Mouse (Mus musculus): ENCODE measurements around the gene Car11. TPM values are rescaled to one million over a fixed set of nuclear protein-coding genes. Genes with fewer than 3 reads are reported as not detected.

Car11 gene
- polyA plus RNA-seq, 1 experiment, result 3.6 TPM

DNA sequence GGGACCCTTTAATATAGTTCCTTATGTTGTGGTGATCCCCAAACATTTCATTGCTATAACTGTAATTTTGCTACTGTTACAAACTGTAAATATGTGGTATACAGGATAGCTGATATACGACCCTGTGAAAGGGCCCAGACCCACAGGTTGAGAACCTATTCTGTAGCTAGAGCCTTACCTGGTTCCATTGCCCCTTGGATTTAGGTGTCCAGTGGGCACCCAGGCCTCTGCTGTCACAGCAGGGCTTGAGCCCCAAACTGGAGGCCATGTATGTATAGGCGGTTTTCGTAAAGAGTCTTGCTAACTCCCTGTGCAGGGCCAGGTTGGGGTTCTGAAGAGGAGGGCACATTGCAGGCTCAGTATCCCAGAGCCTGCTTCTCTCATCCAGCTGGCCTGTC is 16.8 kb downstream of the Car11 start:
- no peaks in the 10 kb centered on the region for H3K27me3 ChIP-seq (ENCODE audit: control insufficient read depth, insufficient read depth, insufficient read length)
- H3K4me3 ChIP-seq, result peak overlapping the region; percentile 96
- peaks cover 48% of the 10 kb centered on the region for H3K79me2 ChIP-seq (ENCODE audit: control insufficient read depth, insufficient read depth)
- peak overlapping the region; percentile 79 for H3K4me2 ChIP-seq (ENCODE audit: low read depth)
- H3ac ChIP-seq (ENCODE audit: control insufficient read depth, insufficient read length), result no peak overlapping the region
- H3K36me3 ChIP-seq (ENCODE audit: control insufficient read depth, insufficient read depth), result no peaks in the 10 kb centered on the region
- TF ChIP-seq MYOD1 (IDR thresholded peaks at IDR 0.05; ENCODE audit: control insufficient read depth in 1 of 3, insufficient read length in 2 of 3, low read depth in 2 of 3) (no peak), TCF12 (IDR thresholded peaks at IDR 0.05; ENCODE audit: insufficient read depth, poor library complexity, severe bottlenecking) (no peak), MAX (IDR thresholded peaks at IDR 0.05; ENCODE audit: low read depth) (no peak), POLR2A (IDR thresholded peaks at IDR 0.05; ENCODE audit: insufficient read length, low read depth) (no peak), E2F4 (IDR thresholded peaks at IDR 0.05; ENCODE audit: insufficient read depth) (no peak), CEBPB (IDR thresholded peaks at IDR 0.05; ENCODE audit: insufficient read depth, poor library complexity, severe bottlenecking) (no peak), REST (IDR thresholded peaks at IDR 0.05; ENCODE audit: insufficient read depth, insufficient read length) (no peak), USF1 (IDR thresholded peaks at IDR 0.05; ENCODE audit: low read depth) (no peak), POLR2AphosphoS2 (IDR thresholded peaks at IDR 0.05; ENCODE audit: insufficient read length, low read depth) (no peak), SRF (IDR thresholded peaks at IDR 0.05; ENCODE audit: control insufficient read depth, insufficient read length, low read depth) (no peak), MYOG (IDR thresholded peaks at IDR 0.05; ENCODE audit: control insufficient read depth in 1 of 3, insufficient read depth in 1 of 3, insufficient read length in 2 of 3, low read depth in 2 of 3) (no peak), TCF3 (IDR thresholded peaks at IDR 0.05; ENCODE audit: insufficient read length, low read depth) (no peak)

GRCm38 (mm10) chr7:45716952-45717917 is 17.6 kb downstream of the Car11 start:
- Histone ChIP-seq H3K36me3 (ENCODE audit: control insufficient read depth, insufficient read depth) (no peaks in the 10 kb centered on the region), H3K4me3 (peak overlapping the region; percentile 96), H3ac (ENCODE audit: control insufficient read depth, insufficient read length) (peak overlapping the region; percentile 52), H3K27me3 (ENCODE audit: control insufficient read depth, insufficient read depth, insufficient read length) (no peaks in the 10 kb centered on the region), H3K79me2 (ENCODE audit: control insufficient read depth, insufficient read depth) (peaks cover 48% of the 10 kb centered on the region), H3K4me2 (ENCODE audit: low read depth) (peak overlapping the region; percentile 79)
- TF ChIP-seq MAX (IDR thresholded peaks at IDR 0.05; ENCODE audit: low read depth), result no peak
- TF ChIP-seq MYOD1 (IDR thresholded peaks at IDR 0.05; ENCODE audit: control insufficient read depth in 1 of 3, insufficient read length in 2 of 3, low read depth in 2 of 3), result no peak
- no peak for TF ChIP-seq REST (IDR thresholded peaks at IDR 0.05; ENCODE audit: insufficient read depth, insufficient read length)
- no peak for TF ChIP-seq POLR2AphosphoS2 (IDR thresholded peaks at IDR 0.05; ENCODE audit: insufficient read length, low read depth)
- no peak for TF ChIP-seq CEBPB (IDR thresholded peaks at IDR 0.05; ENCODE audit: insufficient read depth, poor library complexity, severe bottlenecking)
- TF ChIP-seq TCF12 (IDR thresholded peaks at IDR 0.05; ENCODE audit: insufficient read depth, poor library complexity, severe bottlenecking), result no peak
- TF ChIP-seq TCF3 (IDR thresholded peaks at IDR 0.05; ENCODE audit: insufficient read length, low read depth), result no peak
- no peak for TF ChIP-seq E2F4 (IDR thresholded peaks at IDR 0.05; ENCODE audit: insufficient read depth)
- TF ChIP-seq SRF (IDR thresholded peaks at IDR 0.05; ENCODE audit: control insufficient read depth, insufficient read length, low read depth), result no peak

DNA sequence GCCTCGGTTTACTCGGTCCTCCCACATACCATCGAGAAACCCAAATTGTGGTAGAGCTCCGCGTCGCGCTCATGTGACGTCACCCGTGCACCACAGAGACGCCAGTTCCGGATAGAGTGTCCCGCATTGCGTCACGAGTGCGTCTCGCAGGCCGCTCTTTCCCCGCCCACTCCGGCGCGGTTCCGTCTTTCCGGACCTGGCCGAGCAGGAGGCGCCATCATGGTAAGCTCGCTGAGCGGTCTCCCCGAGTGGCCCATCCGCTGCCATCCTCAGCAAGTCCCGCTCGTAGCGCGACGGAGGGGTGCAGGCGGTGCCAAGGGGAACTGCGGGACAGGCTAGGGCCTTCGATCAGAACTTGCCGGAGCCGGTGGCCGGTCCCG is 18.3 kb downstream of the Car11 start, which contains the start of gene Sphk2:
Gene Sphk2 (minus strand): TSS at position 85 of the 380 bp plus-strand sequence.
- Histone ChIP-seq H3K4me3 (peak within 1 kb of the TSS; percentile 96), H3K79me2 (ENCODE audit: control insufficient read depth, insufficient read depth) (peaks cover 48% of the 10 kb centered on the region), H3K27me3 (ENCODE audit: control insufficient read depth, insufficient read depth, insufficient read length) (no peaks in the 10 kb centered on the region), H3ac (ENCODE audit: control insufficient read depth, insufficient read length) (peak within 1 kb of the TSS; percentile 52), H3K4me2 (ENCODE audit: low read depth) (peak within 1 kb of the TSS; percentile 96), H3K36me3 (ENCODE audit: control insufficient read depth, insufficient read depth) (no peaks in the 10 kb centered on the region)
- TF ChIP-seq POLR2AphosphoS2 (IDR thresholded peaks at IDR 0.05; ENCODE audit: insufficient read length, low read depth) (peak; percentile 99), POLR2A (IDR thresholded peaks at IDR 0.05; ENCODE audit: insufficient read length, low read depth) (peak; percentile 96), MYOG (IDR thresholded peaks at IDR 0.05; ENCODE audit: control insufficient read depth in 1 of 3, insufficient read depth in 1 of 3, insufficient read length in 2 of 3, low read depth in 2 of 3) (peak in 1 of 3 experiments; percentile 43), MAX (IDR thresholded peaks at IDR 0.05; ENCODE audit: low read depth) (peak; percentile 11), TCF12 (IDR thresholded peaks at IDR 0.05; ENCODE audit: insufficient read depth, poor library complexity, severe bottlenecking) (no peak), E2F4 (IDR thresholded peaks at IDR 0.05; ENCODE audit: insufficient read depth) (no peak), MYOD1 (IDR thresholded peaks at IDR 0.05; ENCODE audit: control insufficient read depth in 1 of 3, insufficient read length in 2 of 3, low read depth in 2 of 3) (no peak), CEBPB (IDR thresholded peaks at IDR 0.05; ENCODE audit: insufficient read depth, poor library complexity, severe bottlenecking) (peak; percentile 57; the same call in 1 of the 2 replicates), USF1 (IDR thresholded peaks at IDR 0.05; ENCODE audit: low read depth) (peak; percentile 77), REST (IDR thresholded peaks at IDR 0.05; ENCODE audit: insufficient read depth, insufficient read length) (peak; percentile 22), SRF (IDR thresholded peaks at IDR 0.05; ENCODE audit: control insufficient read depth, insufficient read length, low read depth) (peak; percentile 85), TCF3 (IDR thresholded peaks at IDR 0.05; ENCODE audit: insufficient read length, low read depth) (no peak)

DNA sequence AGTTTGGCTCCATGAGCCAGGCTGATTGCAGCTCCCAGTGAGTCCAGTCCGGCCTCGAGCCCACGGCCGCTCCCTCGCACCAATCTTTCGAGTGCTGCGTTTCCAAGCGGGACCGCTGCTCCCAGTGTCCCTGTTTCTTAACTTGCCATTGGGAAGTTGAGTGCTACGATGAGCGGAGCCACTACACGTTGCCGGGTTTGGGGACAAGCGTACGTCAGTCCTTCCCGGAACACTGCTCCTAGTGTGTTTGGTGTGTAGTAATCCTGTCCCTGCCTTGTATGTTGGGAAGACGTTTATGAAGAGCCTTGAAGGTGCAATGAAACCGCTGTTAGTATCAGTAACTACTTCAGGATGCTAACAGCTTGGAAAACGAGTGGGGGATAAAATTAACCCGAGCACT is 18.7 kb downstream of the Car11 start:
- Histone ChIP-seq H3K36me3 (ENCODE audit: control insufficient read depth, insufficient read depth) (no peaks in the 10 kb centered on the region), H3K4me2 (ENCODE audit: low read depth) (peak overlapping the region; percentile 96), H3ac (ENCODE audit: control insufficient read depth, insufficient read length) (peak overlapping the region; percentile 52), H3K79me2 (ENCODE audit: control insufficient read depth, insufficient read depth) (peaks cover 48% of the 10 kb centered on the region), H3K4me3 (peak overlapping the region; percentile 96), H3K27me3 (ENCODE audit: control insufficient read depth, insufficient read depth, insufficient read length) (no peaks in the 10 kb centered on the region)
- TF ChIP-seq TCF12 (IDR thresholded peaks at IDR 0.05; ENCODE audit: insufficient read depth, poor library complexity, severe bottlenecking), result no peak
- TF ChIP-seq SRF (IDR thresholded peaks at IDR 0.05; ENCODE audit: control insufficient read depth, insufficient read length, low read depth), result no peak
- TF ChIP-seq MAX (IDR thresholded peaks at IDR 0.05; ENCODE audit: low read depth), result no peak
